Mouse (Mus musculus) adrenal gland, postnatal 36 days (tissue): Measurements from ENCODE around the gene Gabra5. TPM values are rescaled to one million over a fixed set of nuclear protein-coding genes. Genes with fewer than 3 reads are reported as not detected.

Experiments used
- DNase-seq, 2 experiments: peaks; one replicate each; pipeline ENCODE4 v3.0.0; 2021; ENCODE audit warnings: mixed read lengths in 1 of 2
- long read RNA-seq, 2 experiments: library from polyadenylated mRNA; stranded (forward); transcript quantifications; one replicate each; pipeline ENCODE4 v2.0.0; 2021; ENCODE audit warnings: borderline sequencing depth in 2 of 2
- total RNA-seq, 2 experiments: library from RNA; stranded (reverse); gene quantifications; 2 replicates each; pipeline ENCODE4 v1.2.3; 2021

The Gabra5 gene
- total RNA-seq = not detected
- long read RNA-seq, experiment 1 = 0 reads
- long read RNA-seq, experiment 2 = 0 reads

GRCm38 (mm10) chr7:57509681-57510141 is at the start of gene Gabra5:
Gabra5 (minus strand) TSS chr7:57510059.
- peak in 1 of 2 experiments; percentile 8 for DNase-seq

GRCm38 (mm10) chr7:57538565-57538964 is 28.7 kb upstream of the Gabra5 start:
- DNase-seq = peak in 1 of 2 experiments; percentile 1

- DNase-seq = no peak
Observed at GRCm38 (mm10) chr7:57532676-57533075, 22.8 kb upstream of the Gabra5 start.

- DNase-seq = no peak
Observed at GRCm38 (mm10) chr7:57529954-57530353, 20.1 kb upstream of the Gabra5 start.

- no peak for DNase-seq
Observed at GRCm38 (mm10) chr7:57529451-57529850, 19.6 kb upstream of the Gabra5 start.

GRCm38 (mm10) chr7:57512955-57513354 is 3.1 kb upstream of the Gabra5 start:
- DNase-seq = peak; percentile 7 to 34

- no peak for DNase-seq
Observed at GRCm38 (mm10) chr7:57508860-57509632, 813 bp downstream of the Gabra5 start.

GRCm38 (mm10) chr7:57502809-57503208 is 7.0 kb downstream of the Gabra5 start:
- no peak for DNase-seq

- DNase-seq = no peak
Observed at GRCm38 (mm10) chr7:57491795-57492194, 18.1 kb downstream of the Gabra5 start.

GRCm38 (mm10) chr7:57486907-57487306 is 23.0 kb downstream of the Gabra5 start:
- DNase-seq = no peak

- no peak for DNase-seq
Observed at GRCm38 (mm10) chr7:57482896-57483295, 27.0 kb downstream of the Gabra5 start.

GRCm38 (mm10) chr7:57473811-57474525 is 35.9 kb downstream of the Gabra5 start:
- peak; percentile 48 to 67 for DNase-seq

- no peak for DNase-seq
Observed at GRCm38 (mm10) chr7:57471316-57471715, 38.5 kb downstream of the Gabra5 start.

- DNase-seq = no peak
Observed at GRCm38 (mm10) chr7:57460354-57460753, 49.5 kb downstream of the Gabra5 start.

GRCm38 (mm10) chr7:57448239-57448638 is 61.6 kb downstream of the Gabra5 start:
- no peak for DNase-seq

- DNase-seq = no peak
Observed at GRCm38 (mm10) chr7:57422675-57423074, 87.2 kb downstream of the Gabra5 start.

- no peak for DNase-seq
Observed at GRCm38 (mm10) chr7:57421044-57421443, 88.8 kb downstream of the Gabra5 start.

GRCm38 (mm10) chr7:57419392-57419791 is 90.5 kb downstream of the Gabra5 start, which contains the start of gene Gabrb3:
Gabrb3 (plus strand) TSS chr7:57419692.
- DNase-seq = no peak

GRCm38 (mm10) chr7:57412896-57413295 is 97.0 kb downstream of the Gabra5 start:
- DNase-seq = no peak

GRCm38 (mm10) chr7:57411163-57411562 is 98.7 kb downstream of the Gabra5 start:
- no peak for DNase-seq

GRCm38 (mm10) chr7:57393551-57393950 is 116.3 kb downstream of the Gabra5 start:
- DNase-seq = peak; percentile 7 to 21

GRCm38 (mm10) chr7:57390046-57390445 is 119.8 kb downstream of the Gabra5 start:
- DNase-seq = no peak

- DNase-seq = no peak
Observed at GRCm38 (mm10) chr7:57387341-57387654, 122.6 kb downstream of the Gabra5 start.
